Mouse (Mus musculus) heart, embryonic 12.5 days (tissue): ENCODE data around the gene Coro6. TPM values are rescaled to one million over a fixed set of nuclear protein-coding genes. Genes with fewer than 3 reads are reported as not detected.

Experiments used
- ATAC-seq: fragments of 200-750 bp; cut with Nextera tagmentation; 2 replicates; pipeline ENCODE4 v1.8.0; 2017; ENCODE audit warnings: moderate TSS enrichment, moderate library complexity; ENCODE audit not compliant: insufficient number of reproducible peaks, low FRiP score
- H3K27ac ChIP-seq: fragments of 300-500 bp; sonication (generic); 2 replicates; pipeline ENCODE4 v1.5.1; 2016; ENCODE audit warnings: mild to moderate bottlenecking, moderate library complexity; ENCODE audit not compliant: poor library complexity, severe bottlenecking
- H3K27me3 ChIP-seq: fragments of 300-500 bp; sonication (generic); replicated peaks from 2 replicates; pipeline ENCODE4 v1.6.1; 2016; ENCODE audit warnings: mild to moderate bottlenecking, moderate library complexity
- H3K36me3 ChIP-seq: fragments of 300-500 bp; sonication (generic); 2 replicates; pipeline ENCODE4 v1.6.1; 2016; ENCODE audit warnings: mild to moderate bottlenecking, moderate library complexity
- H3K4me1 ChIP-seq: fragments of 300-500 bp; sonication (generic); replicated peaks from 2 replicates; pipeline ENCODE4 v1.6.1; 2016; ENCODE audit warnings: mild to moderate bottlenecking
- H3K4me2 ChIP-seq: fragments of 300-500 bp; sonication (generic); 2 replicates; pipeline ENCODE4 v1.6.1; 2016; ENCODE audit warnings: mild to moderate bottlenecking, moderate library complexity
- H3K4me3 ChIP-seq: fragments of 300-500 bp; sonication (generic); 2 replicates; pipeline ENCODE4 v1.5.1; 2016; ENCODE audit warnings: mild to moderate bottlenecking
- H3K9ac ChIP-seq: fragments of 300-500 bp; sonication (generic); 2 replicates; pipeline ENCODE4 v1.6.1; 2016; ENCODE audit warnings: mild to moderate bottlenecking, moderate library complexity
- H3K9me3 ChIP-seq: fragments of 300-500 bp; sonication (generic); replicated peaks from 2 replicates; pipeline ENCODE4 v1.6.1; 2016; ENCODE audit warnings: mild to moderate bottlenecking, moderate library complexity
- WGBS: fragments of 180-500 bp; shearing (Covaris S2); methylation state at CpG from one replicate; pipeline ENCODE4 v1.1.7; 2016; 5-methylcytosine and 5-hydroxymethylcytosine counted together
- polyA plus RNA-seq: library from polyadenylated mRNA; unstranded; fragments of >200 nt; fragmentation: Nextera tagmentation; extraction: Ambion mirVana; gene quantifications from 2 replicates; pipeline ENCODE4 v1.2.1, GENCODE M21; 2016

The Coro6 gene
- polyA plus RNA-seq, 1 experiment from 2014 or later: 30.1 TPM

GRCm38 (mm10) chr11:77483510-77484255 lies 21.5 kb downstream of the Coro6 start:
- Histone ChIP-seq H3K27ac (no peak overlapping the region), H3K27me3 (0 out of 2 replicates have a peak, but pooled peaks cover 5% of the 10 kb centered on the region), H3K9me3 (no peaks in the 10 kb centered on the region), H3K4me1 (peaks cover 24% of the 10 kb centered on the region), H3K4me3 (no peak overlapping the region), H3K4me2 (no peak overlapping the region), H3K9ac (no peak overlapping the region), H3K36me3 (no peaks in the 10 kb centered on the region)
- WGBS: 29% methylated on average over 11 of the region's 11 CpGs
- no peak for ATAC-seq

GRCm38 (mm10) chr11:77485229-77485628 lies 23.0 kb downstream of the Coro6 start:
- no peak overlapping the region for H3K4me2 ChIP-seq
- no peak for ATAC-seq

GRCm38 (mm10) chr11:77486798-77487197 lies 24.6 kb downstream of the Coro6 start:
- no peak overlapping the region for H3K27ac ChIP-seq
- no peak for ATAC-seq
- H3K4me2 ChIP-seq: no peak overlapping the region
- H3K4me3 ChIP-seq: no peak overlapping the region
- WGBS: 70% methylated on average over 5 of the region's 5 CpGs
- 0 out of 2 replicates have a peak, but pooled peaks cover 5% of the 10 kb centered on the region for H3K27me3 ChIP-seq
- no peaks in the 10 kb centered on the region for H3K36me3 ChIP-seq
- H3K9me3 ChIP-seq: no peaks in the 10 kb centered on the region
- H3K9ac ChIP-seq: no peak overlapping the region
- H3K4me1 ChIP-seq: peaks cover 46% of the 10 kb centered on the region

More at GRCm38 (mm10) chr11:77485229-77485628, 23.0 kb downstream of the Coro6 start:
- 67% methylated on average over 6 of the region's 6 CpGs for WGBS
- Histone ChIP-seq H3K4me3 (no peak overlapping the region), H3K9me3 (no peaks in the 10 kb centered on the region), H3K27me3 (0 out of 2 replicates have a peak, but pooled peaks cover 5% of the 10 kb centered on the region), H3K4me1 (peaks cover 33% of the 10 kb centered on the region), H3K27ac (no peak overlapping the region), H3K36me3 (no peaks in the 10 kb centered on the region), H3K9ac (no peak overlapping the region)

- Histone ChIP-seq H3K9ac (peak overlapping the region; percentile 89), H3K4me3 (peak overlapping the region; percentile 89), H3K9me3 (no peaks in the 10 kb centered on the region), H3K27me3 (0 out of 2 replicates have a peak, but pooled peaks cover 5% of the 10 kb centered on the region), H3K4me1 (peaks cover 46% of the 10 kb centered on the region), H3K36me3 (no peaks in the 10 kb centered on the region), H3K27ac (no peak overlapping the region), H3K4me2 (peak overlapping the region; percentile 96)
- no peak for ATAC-seq
- 3% methylated on average over 55 of the region's 55 CpGs for WGBS
These were observed 26.8 kb downstream of the Coro6 start for GRCm38 (mm10) chr11:77488771-77489581.

GRCm38 (mm10) chr11:77489591-77490235 lies 27.5 kb downstream of the Coro6 start, which contains the start of gene Ankrd13b:
TSS of gene Ankrd13b (minus strand) at chr11:77489678.
- ATAC-seq: no peak
- Histone ChIP-seq H3K4me1 (peaks cover 54% of the 10 kb centered on the region), H3K27ac (no peak within 1 kb of the TSS)

GRCm38 (mm10) chr11:77490451-77490850 lies 28.2 kb downstream of the Coro6 start:
- H3K36me3 ChIP-seq: no peaks in the 10 kb centered on the region
- no peaks in the 10 kb centered on the region for H3K9me3 ChIP-seq
- WGBS: 65% methylated on average over 6 of the region's 6 CpGs
- no peak overlapping the region for H3K4me3 ChIP-seq
- H3K4me1 ChIP-seq: peaks cover 61% of the 10 kb centered on the region
- H3K27ac ChIP-seq: no peak overlapping the region
- peak overlapping the region; percentile 96 for H3K4me2 ChIP-seq
- no peak for ATAC-seq
- H3K9ac ChIP-seq: 0 out of 2 replicates have a peak overlapping the region, but pooled peaks have one; percentile 89
- 0 out of 2 replicates have a peak, but pooled peaks cover 5% of the 10 kb centered on the region for H3K27me3 ChIP-seq

More at GRCm38 (mm10) chr11:77489591-77490235, 27.5 kb downstream of the Coro6 start, which contains the start of gene Ankrd13b:
- WGBS: 2% methylated on average over 64 of the region's 87 CpGs
- Histone ChIP-seq H3K9me3 (no peaks in the 10 kb centered on the region), H3K9ac (peak within 1 kb of the TSS; percentile 89), H3K27me3 (0 out of 2 replicates have a peak, but pooled peaks cover 5% of the 10 kb centered on the region), H3K4me2 (peak within 1 kb of the TSS; percentile 96), H3K36me3 (no peaks in the 10 kb centered on the region), H3K4me3 (peak within 1 kb of the TSS; percentile 89)

GRCm38 (mm10) chr11:77491123-77491501 lies 28.9 kb downstream of the Coro6 start:
- H3K27me3 ChIP-seq: 0 out of 2 replicates have a peak, but pooled peaks cover 5% of the 10 kb centered on the region
- H3K36me3 ChIP-seq: no peaks in the 10 kb centered on the region
- peak overlapping the region; percentile 89 for H3K27ac ChIP-seq
- WGBS: under 1% methylated on average over 13 of the region's 13 CpGs
- H3K4me3 ChIP-seq: peak overlapping the region; percentile 97
- H3K9me3 ChIP-seq: no peaks in the 10 kb centered on the region
- H3K4me2 ChIP-seq: peak overlapping the region; percentile 95
- ATAC-seq: peak; percentile 66
- peak overlapping the region; percentile 32 for H3K9ac ChIP-seq
- peaks cover 68% of the 10 kb centered on the region for H3K4me1 ChIP-seq

GRCm38 (mm10) chr11:77491502-77492291 lies 29.5 kb downstream of the Coro6 start:
- ATAC-seq: peak; percentile 61
- Histone ChIP-seq H3K9ac (peak overlapping the region; percentile 74), H3K36me3 (no peaks in the 10 kb centered on the region), H3K4me1 (peaks cover 68% of the 10 kb centered on the region), H3K4me3 (peak overlapping the region; percentile 97), H3K27me3 (0 out of 2 replicates have a peak, but pooled peaks cover 5% of the 10 kb centered on the region), H3K27ac (peak overlapping the region; percentile 89), H3K4me2 (peak overlapping the region; percentile 95), H3K9me3 (no peaks in the 10 kb centered on the region)
- WGBS: under 1% methylated on average over 23 of the region's 23 CpGs

- H3K36me3 ChIP-seq: no peaks in the 10 kb centered on the region
- H3K4me1 ChIP-seq: peaks cover 68% of the 10 kb centered on the region
- peak overlapping the region; percentile 97 for H3K4me3 ChIP-seq
- peak overlapping the region; percentile 74 for H3K9ac ChIP-seq
- H3K4me2 ChIP-seq: peak overlapping the region; percentile 95
- WGBS: under 1% methylated on average over 18 of the region's 18 CpGs
- peak overlapping the region; percentile 89 for H3K27ac ChIP-seq
- no peaks in the 10 kb centered on the region for H3K9me3 ChIP-seq
- ATAC-seq: no peak
- 0 out of 2 replicates have a peak, but pooled peaks cover 5% of the 10 kb centered on the region for H3K27me3 ChIP-seq
These were observed 30.2 kb downstream of the Coro6 start for GRCm38 (mm10) chr11:77492311-77492871.

GRCm38 (mm10) chr11:77492911-77493332 lies 30.7 kb downstream of the Coro6 start:
- Histone ChIP-seq H3K4me2 (peak overlapping the region; percentile 95), H3K4me1 (peaks cover 72% of the 10 kb centered on the region), H3K27ac (peak overlapping the region; percentile 89), H3K36me3 (no peaks in the 10 kb centered on the region), H3K9ac (peak overlapping the region; percentile 74), H3K4me3 (peak overlapping the region; percentile 97), H3K9me3 (no peaks in the 10 kb centered on the region), H3K27me3 (0 out of 2 replicates have a peak, but pooled peaks cover 5% of the 10 kb centered on the region)
- WGBS: under 1% methylated on average over 32 of the region's 32 CpGs
- ATAC-seq: peak; percentile 82
